In genomic region chr2:12033518-12034322, GRCm38 (mm10) we compare ENCODE assay signal across 9 mouse cellular contexts.
DNase-seq lines count a peak whose midpoint lies in the region; ATAC-seq and TF ChIP-seq lines count a peak whose summit lies in the region.
"Had no signal": no experiment of that assay in that cellular context is flagged by ENCODE, and none has a peak within 500 bp of the region (broad histone marks: within the 10 kb centered on the region; RNA-seq: fewer than 3 reads in every experiment).

No protein-coding gene starts in this region.

- intact Hi-C loops in left cerebral cortex, adult 2 months (cut with DNase I) = no loop called here

- TF ChIP-seq CTCF in left cerebral cortex, adult 2 months (IDR thresholded peaks at IDR 0.05) = no peak

- 54% methylated on average over 11 of the region's 11 CpGs for WGBS in heart, embryonic 14.5 days

- H3K36me3 ChIP-seq in heart, embryonic 14.5 days (ENCODE audit: control insufficient read depth, insufficient read depth, low read length) = no peaks in the 10 kb centered on the region
- H3K36me3 ChIP-seq: neural tube, embryonic 12.5 days had no signal

- H3K27me3 ChIP-seq in heart, embryonic 14.5 days (ENCODE audit: control insufficient read depth, insufficient read depth, low read length) = no peaks in the 10 kb centered on the region
- H3K27me3 ChIP-seq: neural tube, embryonic 12.5 days had no signal

- H3K4me2 ChIP-seq in heart, embryonic 14.5 days (ENCODE audit: low read length) = peak overlapping the region; percentile 34
- H3K4me2 ChIP-seq: neural tube, embryonic 12.5 days had no signal

- no peak overlapping the region for H3K9ac ChIP-seq in heart, embryonic 14.5 days (ENCODE audit: low read length)
- H3K9ac ChIP-seq: neural tube, embryonic 12.5 days had no signal

- H3K27ac ChIP-seq in heart, embryonic 14.5 days (replicated peaks in 1 of 2; ENCODE audit: control insufficient read depth in 1 of 2, insufficient read depth in 1 of 2, low read depth in 2 of 2, low read length in 2 of 2) = peak overlapping the region; percentile 72 to 78
- H3K27ac ChIP-seq in left cerebral cortex, adult 2 months = no peak overlapping the region
- H3K27ac ChIP-seq: neural tube, embryonic 12.5 days had no signal

- peaks cover 3 to 5% of the 10 kb centered on the region in 2 experiments; a peak in 3 of 4 replicates for H3K4me1 ChIP-seq in heart, embryonic 14.5 days (ENCODE audit: control insufficient read depth in 2 of 2, insufficient read depth in 2 of 2, low read length in 2 of 2)
- H3K4me1 ChIP-seq: neural tube, embryonic 12.5 days had no signal

- DNase-seq in adrenal gland, adult 2 months = peak; percentile 33
- no peak for DNase-seq in adrenal gland, postnatal 4 days (ENCODE audit: low spot score in 2 of 2)
- DNase-seq in kidney, postnatal 14 days = peak; percentile 84
- DNase-seq in lung, postnatal 4 days = peak; percentile 38 to 66
- no peak for DNase-seq in thymus, adult 18-20 months
- no peak for DNase-seq in left cerebral cortex, adult 2 months (ENCODE audit: extremely low spot score in 1 of 2, low spot score in 2 of 2)
- no peak for DNase-seq in T-cell, adult 2 months (ENCODE audit: low spot score)

- no peaks in the 10 kb centered on the region for H3K9me3 ChIP-seq in heart, embryonic 14.5 days (ENCODE audit: control insufficient read depth, low read length)
- H3K9me3 ChIP-seq: neural tube, embryonic 12.5 days had no signal

- ATAC-seq in heart, embryonic 14.5 days (ENCODE audit: insufficient number of reproducible peaks, insufficient read depth, low FRiP score, low read depth) = peak; percentile 69

- H3K4me3 ChIP-seq in heart, embryonic 14.5 days (ENCODE audit: control insufficient read depth in 1 of 2, insufficient read depth in 1 of 2, low read depth in 1 of 2, low read length in 2 of 2) = no peak overlapping the region
- no peak overlapping the region for H3K4me3 ChIP-seq in left cerebral cortex, adult 2 months
- H3K4me3 ChIP-seq: neural tube, embryonic 12.5 days had no signal

Comparison
In these comparisons a context has a peak if more than half of its experiments do, and no peak if none do; other contexts are left out.
1. DNase-seq: peak in adrenal gland, adult 2 months (single experiment), kidney, postnatal 14 days (single experiment) and lung, postnatal 4 days (2 of 2); none in adrenal gland, postnatal 4 days (0 of 2), thymus, adult 18-20 months (0 of 2), left cerebral cortex, adult 2 months (0 of 2) and T-cell, adult 2 months (single experiment).